Mouse (Mus musculus): Measurements from ENCODE around the gene Mfsd13b.

GRCm38 (mm10) chr7:120933110-120933509 lies 49.2 kb upstream of the Mfsd13b start:
- no peak for TF ChIP-seq EP300 (IDR thresholded peaks at IDR 0.05; ENCODE audit: low read length)
- no peak for TF ChIP-seq CHD1 (IDR thresholded peaks at IDR 0.05; ENCODE audit: low read depth, low read length)
- TF ChIP-seq UBTF (IDR thresholded peaks at IDR 0.05; ENCODE audit: low read depth, low read length) = no peak
- no peak for TF ChIP-seq CTCF (conservative IDR thresholded peaks at IDR 0.05 in 1 of 2, IDR thresholded peaks at IDR 0.05 in 1 of 2; ENCODE audit: low read depth in 2 of 2, low read length in 2 of 2)
- no peak for TF ChIP-seq SIN3A (IDR thresholded peaks at IDR 0.05; ENCODE audit: low read length)
- no peak for TF ChIP-seq MAX (IDR thresholded peaks at IDR 0.05; ENCODE audit: low read length)
- no peak for TF ChIP-seq MAFK (IDR thresholded peaks at IDR 0.05; ENCODE audit: insufficient replicate concordance, low read length)
- TF ChIP-seq USF1 (IDR thresholded peaks at IDR 0.05; ENCODE audit: low read depth, low read length) = no peak
- TF ChIP-seq USF2 (conservative IDR thresholded peaks at IDR 0.05; ENCODE audit: low read depth, low read length) = no peak
- TF ChIP-seq RAD21 (IDR thresholded peaks at IDR 0.05; ENCODE audit: low read depth, low read length) = no peak
- TF ChIP-seq TCF12 (IDR thresholded peaks at IDR 0.05; ENCODE audit: low read depth, low read length) = no peak
- TF ChIP-seq POLR2A (IDR thresholded peaks at IDR 0.05; ENCODE audit: low read depth, low read length) = no peak
- TF ChIP-seq ELF1 (IDR thresholded peaks at IDR 0.05; ENCODE audit: low read depth, low read length) = no peak
- no peak for TF ChIP-seq ZKSCAN1 (IDR thresholded peaks at IDR 0.05; ENCODE audit: borderline replicate concordance, low read depth, low read length)

Measured in CH12.LX (cell line).